Mouse (Mus musculus) CD4-positive, CD25-positive, alpha-beta regulatory T cell, adult 4 months (primary cell): ENCODE measurements around the gene Hist1h3d. TPM values are rescaled to one million over a fixed set of nuclear protein-coding genes. Genes with fewer than 3 reads are reported as not detected.
A peak's percentile ranks its signal among the peaks of the same experiment; 100 is the strongest.
"Not testable (repeated sequence)": the region's sequence is repeated elsewhere in the genome, so short reads cannot be mapped to it uniquely, and the experiment has no call there.

ENCODE experiments used
- ATAC-seq: one replicate; pipeline ENCODE4 v1.8.0; 2017
- polyA plus RNA-seq, 2 experiments: library from polyadenylated mRNA; unstranded; fragments of 100-300 nt; shearing (Covaris generic); gene quantifications; one replicate each; pipeline ENCODE4 v1.2.1; 2017

Hist1h3d gene
- not detected for polyA plus RNA-seq

- peak; percentile 40 for ATAC-seq
Observed at GRCm38 (mm10) chr13:23575271-23575851, at the start of gene Hist1h3d. Hist1h3d (plus strand) TSS chr13:23575763.

GRCm38 (mm10) chr13:23525901-23526300 is 49.7 kb upstream of the Hist1h3d start:
- no peak for ATAC-seq

- peak; percentile 24 for ATAC-seq
Observed at GRCm38 (mm10) chr13:23526312-23526711, 49.3 kb upstream of the Hist1h3d start.

GRCm38 (mm10) chr13:23529005-23529404 is 46.6 kb upstream of the Hist1h3d start:
- no peak for ATAC-seq

- ATAC-seq: no peak
Observed at GRCm38 (mm10) chr13:23529480-23530165, 45.9 kb upstream of the Hist1h3d start.

- peak; percentile 18 for ATAC-seq
Observed at GRCm38 (mm10) chr13:23530181-23530900, 45.2 kb upstream of the Hist1h3d start.

GRCm38 (mm10) chr13:23530901-23531875 is 44.4 kb upstream of the Hist1h3d start, which contains the start of gene Hist1h4h:
Hist1h4h (plus strand) TSS chr13:23531050.
- ATAC-seq: peak; percentile 76

DNA sequence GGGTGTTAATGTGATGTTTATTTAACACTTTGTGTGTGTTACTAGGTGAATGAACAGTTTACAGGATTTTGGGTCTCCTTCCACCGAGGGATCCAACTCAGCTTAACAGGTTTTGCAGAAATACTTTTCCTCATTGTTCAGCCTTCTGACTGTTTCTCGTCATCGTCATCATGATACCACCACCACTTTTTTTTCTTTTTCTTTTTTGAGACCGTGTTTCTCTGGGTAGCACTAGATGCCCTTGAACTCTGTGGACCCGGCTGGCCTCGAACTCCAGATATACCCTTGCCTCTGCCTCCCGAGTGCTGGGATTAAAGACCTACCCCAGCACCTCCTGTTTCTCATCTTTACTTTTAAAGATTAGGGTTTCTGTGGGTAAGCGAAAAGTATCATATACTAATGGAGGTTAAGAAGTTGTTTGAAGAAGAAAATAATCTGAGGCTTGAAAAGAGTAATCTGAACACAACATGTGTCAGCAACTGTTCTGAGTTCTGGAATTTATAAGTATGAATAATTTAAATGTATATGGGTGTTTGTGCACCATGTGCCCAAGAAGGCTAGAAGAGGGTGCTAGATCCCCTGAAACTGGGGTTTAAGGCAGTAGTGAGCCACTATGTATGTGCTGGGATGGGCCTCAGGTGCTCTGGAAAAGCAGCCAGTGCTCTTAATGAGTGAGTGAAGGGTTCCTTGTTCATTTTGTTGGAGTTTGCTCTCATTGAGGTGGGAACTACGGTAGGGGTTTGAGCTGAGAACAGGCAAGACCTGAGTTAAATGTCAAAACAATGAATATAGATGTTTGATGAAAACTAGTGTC is 43.1 kb upstream of the Hist1h3d start:
- ATAC-seq: no peak

GRCm38 (mm10) chr13:23533560-23534367 is 41.8 kb upstream of the Hist1h3d start, which contains the start of gene Hist1h2af:
Hist1h2af (plus strand) TSS chr13:23533906.
- peak; percentile 36 for ATAC-seq

GRCm38 (mm10) chr13:23534368-23535131 is 41.0 kb upstream of the Hist1h3d start:
- ATAC-seq: no peak

GRCm38 (mm10) chr13:23535137-23536075 is 40.2 kb upstream of the Hist1h3d start, which contains the start of gene Hist1h3g:
Hist1h3g (plus strand) TSS chr13:23535422.
- peak; percentile 59 for ATAC-seq

DNA sequence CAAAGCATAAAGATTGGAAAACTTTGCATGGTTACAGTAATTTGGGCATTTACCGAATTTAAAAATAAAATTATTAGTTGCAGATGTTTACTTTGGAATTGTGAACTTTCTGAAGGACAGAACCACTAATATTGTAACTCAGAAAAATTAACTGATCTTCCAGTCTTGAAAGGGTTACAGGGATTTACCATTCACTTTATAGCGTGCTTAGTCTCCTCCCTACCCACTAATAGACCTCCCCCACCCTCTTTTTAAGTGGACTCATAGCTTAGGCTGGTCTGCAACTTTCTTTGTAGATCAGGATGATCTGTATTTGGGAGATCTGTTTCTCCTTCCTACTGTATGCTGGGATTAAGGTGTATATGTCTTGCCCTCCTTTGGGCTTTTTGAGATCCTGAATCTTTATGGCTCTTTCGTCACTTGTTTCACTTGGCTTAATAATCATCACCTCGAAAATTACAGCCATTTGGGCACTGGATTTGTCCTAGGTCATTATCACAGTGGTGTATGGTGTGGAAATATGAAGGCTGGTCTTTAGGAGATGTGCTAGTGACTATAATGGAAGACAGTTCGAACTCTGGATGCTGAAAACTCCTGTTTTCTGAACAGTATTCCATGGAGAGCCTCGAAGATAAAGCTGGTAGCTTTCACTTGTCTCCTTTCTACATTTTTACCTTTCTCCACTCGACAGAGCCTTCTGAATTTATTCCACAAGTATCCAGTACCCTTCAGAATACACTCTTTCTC is 39.3 kb upstream of the Hist1h3d start:
- no peak for ATAC-seq

DNA sequence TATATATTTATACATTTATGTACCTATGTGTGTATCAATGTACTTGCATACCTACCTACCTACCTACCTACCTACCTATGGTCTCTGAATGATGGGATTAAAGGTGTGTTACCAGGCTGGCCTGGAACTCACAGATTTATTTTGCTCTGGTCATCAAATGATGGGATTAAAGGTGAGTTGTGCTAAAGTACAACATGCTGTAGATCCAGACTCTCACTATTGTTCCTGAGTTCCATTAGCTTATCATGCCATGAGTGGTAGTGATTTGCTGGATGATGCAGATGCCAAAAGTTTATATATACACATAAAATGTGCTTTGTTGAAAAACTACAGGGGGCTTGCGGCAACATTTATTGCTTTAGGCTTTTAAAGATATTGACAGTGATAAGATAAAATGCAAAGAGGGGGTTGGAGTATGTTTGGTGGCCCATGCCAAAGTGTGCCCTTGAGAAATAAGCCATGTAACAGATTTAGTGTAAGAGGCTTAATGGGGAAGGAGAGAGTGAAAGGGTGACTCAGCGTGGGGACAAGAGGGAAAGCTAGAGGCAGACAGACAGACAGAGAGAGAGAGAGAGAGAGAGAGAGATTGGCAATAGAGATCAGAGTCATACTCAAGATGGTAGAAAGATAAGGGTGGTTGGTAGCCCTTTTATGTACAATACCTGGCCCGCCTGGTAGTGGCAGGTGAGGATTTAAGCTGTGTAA is 38.4 kb upstream of the Hist1h3d start:
- no peak for ATAC-seq

DNA sequence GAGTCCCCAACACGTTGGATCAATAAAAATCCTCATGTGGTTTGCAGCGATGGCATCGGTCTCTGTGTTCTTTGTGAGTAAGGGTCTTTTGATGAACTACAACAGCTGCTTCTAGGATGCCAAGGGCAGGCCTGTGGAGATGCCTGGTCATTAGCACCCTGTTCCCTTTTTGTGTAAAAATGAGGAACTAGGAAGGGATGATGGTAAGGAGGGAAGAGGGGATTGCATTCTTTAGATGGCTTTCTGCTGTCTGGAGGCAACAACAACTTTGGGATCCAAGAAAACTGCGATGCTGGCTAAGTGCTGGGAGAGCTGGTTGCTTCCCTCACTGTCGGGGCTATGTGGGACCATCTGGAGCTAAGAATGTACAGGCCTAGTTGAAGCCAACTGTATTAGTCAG is 37.3 kb upstream of the Hist1h3d start:
- ATAC-seq: no peak

- ATAC-seq: not testable (repeated sequence)
Observed at GRCm38 (mm10) chr13:23539821-23540220, 35.7 kb upstream of the Hist1h3d start.

GRCm38 (mm10) chr13:23541497-23541896 is 34.1 kb upstream of the Hist1h3d start:
- no peak for ATAC-seq
